Mouse (Mus musculus) midbrain, embryonic 14.5 days (tissue): ENCODE results near the gene Ceacam19. TPM values are rescaled to one million over a fixed set of nuclear protein-coding genes. Genes with fewer than 3 reads are reported as not detected.

Experiments used
- ATAC-seq: fragments of 200-750 bp; cut with Nextera tagmentation; 2 replicates; pipeline ENCODE4 v1.8.0; 2017; ENCODE audit warnings: moderate number of reproducible peaks, moderate library complexity; ENCODE audit not compliant: low FRiP score, low TSS enrichment
- DNase-seq: peaks from one replicate; pipeline ENCODE4 v3.0.0-alpha.2; 2015
- H3K27ac ChIP-seq: fragments of 300-500 bp; sonication (generic); replicated peaks from 2 replicates; pipeline ENCODE4 v1.5.1; 2014; ENCODE audit warnings: mild to moderate bottlenecking, low read depth, low read length, moderate library complexity
- H3K27me3 ChIP-seq: fragments of 300-500 bp; sonication (generic); 2 replicates; pipeline ENCODE4 v1.6.1; 2014; ENCODE audit warnings: low read length, control low read depth, mixed read lengths; ENCODE audit not compliant: control insufficient read depth, insufficient read depth
- H3K36me3 ChIP-seq: fragments of 300-500 bp; sonication (generic); 2 replicates; pipeline ENCODE4 v1.6.1; 2014; ENCODE audit warnings: low read length, control low read depth; ENCODE audit not compliant: control insufficient read depth, insufficient read depth
- H3K4me1 ChIP-seq: fragments of 300-500 bp; sonication (generic); 2 replicates; pipeline ENCODE4 v1.6.1; 2014; ENCODE audit warnings: mild to moderate bottlenecking, antibody characterized with exemption, low read length, control low read depth; ENCODE audit not compliant: control insufficient read depth, insufficient read depth
- H3K4me2 ChIP-seq: fragments of 300-500 bp; sonication (generic); 2 replicates; pipeline ENCODE4 v1.6.1; 2014; ENCODE audit warnings: mild to moderate bottlenecking, low read length, moderate library complexity
- H3K4me3 ChIP-seq: fragments of 300-500 bp; sonication (generic); replicated peaks from 2 replicates; pipeline ENCODE4 v1.5.1; 2014; ENCODE audit warnings: low read depth, low read length
- H3K9ac ChIP-seq: fragments of 300-500 bp; sonication (generic); replicated peaks from 2 replicates; pipeline ENCODE4 v1.6.1; 2014; ENCODE audit warnings: mild to moderate bottlenecking, low read length, moderate library complexity
- H3K9me3 ChIP-seq: fragments of 300-500 bp; sonication (generic); 2 replicates; pipeline ENCODE4 v1.6.1; 2016; ENCODE audit warnings: low read length, control low read depth, mixed read lengths; ENCODE audit not compliant: control insufficient read depth
- WGBS: fragments of 180-500 bp; shearing (Covaris S2); extraction: QIAGEN DNeasy Blood & Tissue Kit; methylation state at CpG from one replicate; pipeline ENCODE4 v1.1.7; 2014; 5-methylcytosine and 5-hydroxymethylcytosine counted together
- polyA plus RNA-seq: library from polyadenylated mRNA; unstranded; fragments of >200 nt; fragmentation: Nextera tagmentation; extraction: Ambion mirVana; gene quantifications from 2 replicates; pipeline ENCODE4 v1.2.1, GENCODE M21; 2014

Ceacam19 gene
- polyA plus RNA-seq, 1 experiment from 2014 or later, result not detected

- no peak overlapping the region for H3K9ac ChIP-seq
- peaks cover under 1% of the 10 kb centered on the region; the same call in 1 of the 2 replicates for H3K9me3 ChIP-seq
- 92% methylated on average over 6 of the region's 6 CpGs for WGBS
- H3K4me1 ChIP-seq, result no peaks in the 10 kb centered on the region
- no peaks in the 10 kb centered on the region for H3K27me3 ChIP-seq
- H3K4me2 ChIP-seq, result no peak overlapping the region
- ATAC-seq, result no peak
- no peaks in the 10 kb centered on the region for H3K36me3 ChIP-seq
- H3K4me3 ChIP-seq, result no peak overlapping the region
- no peak for DNase-seq
- no peak overlapping the region for H3K27ac ChIP-seq
Observed at GRCm38 (mm10) chr7:19911292-19911658, 23.5 kb upstream of the Ceacam19 start.

DNA sequence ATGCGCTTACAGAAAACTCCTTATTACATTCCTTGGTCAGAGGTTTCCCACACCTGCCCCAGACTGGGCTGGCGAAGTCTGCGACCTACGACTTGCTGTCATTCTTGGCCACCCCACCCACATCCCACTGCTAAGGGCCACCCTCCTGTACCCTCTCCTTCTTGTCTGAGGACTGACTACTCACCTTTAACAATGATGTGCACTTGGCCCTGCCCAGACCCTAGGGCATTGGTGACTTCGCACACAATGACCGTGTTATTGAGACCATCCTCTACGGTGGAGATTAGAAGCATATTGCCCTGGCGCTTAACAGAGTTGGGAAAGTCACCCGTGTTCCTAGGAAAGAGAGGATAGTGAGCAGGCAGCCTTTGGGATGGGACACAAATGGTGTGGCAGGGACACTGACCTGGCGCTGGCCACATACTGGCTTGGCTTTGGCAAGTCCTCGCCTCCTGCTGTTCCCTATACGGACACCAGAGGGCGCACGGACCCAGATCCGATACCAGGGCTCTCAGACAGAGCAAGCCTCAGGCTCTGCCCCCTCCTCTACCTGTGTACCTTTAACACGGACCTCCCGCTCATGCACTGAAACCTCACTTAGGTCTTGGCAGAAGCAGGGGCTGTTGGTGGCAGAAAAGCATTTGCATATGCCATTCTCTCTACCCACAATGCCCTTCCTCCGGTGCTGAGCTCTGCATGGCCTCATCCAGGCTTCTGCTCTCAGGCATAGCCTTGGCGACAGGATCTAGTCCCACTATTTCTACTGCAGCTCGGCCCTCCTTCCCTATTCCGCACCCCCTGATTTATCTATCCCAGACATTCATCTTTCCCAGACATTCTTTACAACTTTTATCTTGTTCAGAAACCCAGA lies 22.9 kb upstream of the Ceacam19 start:
- 50% methylated on average over 21 of the region's 21 CpGs for WGBS
- Histone ChIP-seq H3K27ac (no peak overlapping the region), H3K27me3 (no peaks in the 10 kb centered on the region), H3K4me1 (no peaks in the 10 kb centered on the region), H3K9me3 (peaks cover 3% of the 10 kb centered on the region; the same call in 1 of the 2 replicates), H3K4me2 (no peak overlapping the region), H3K36me3 (no peaks in the 10 kb centered on the region), H3K4me3 (no peak overlapping the region), H3K9ac (no peak overlapping the region)
- ATAC-seq, result peak; percentile 64
- peak; percentile 89 for DNase-seq

- H3K27me3 ChIP-seq, result no peaks in the 10 kb centered on the region
- ATAC-seq (no peak), DNase-seq (peak; percentile 27)
- H3K9me3 ChIP-seq, result peaks cover 4% of the 10 kb centered on the region; the same call in 1 of the 2 replicates
- no peak overlapping the region for H3K4me3 ChIP-seq
- H3K36me3 ChIP-seq, result no peaks in the 10 kb centered on the region
- no peak overlapping the region for H3K4me2 ChIP-seq
- WGBS, result 58% methylated on average over 8 of the region's 8 CpGs
- no peak overlapping the region for H3K9ac ChIP-seq
- no peak overlapping the region for H3K27ac ChIP-seq
- H3K4me1 ChIP-seq, result no peaks in the 10 kb centered on the region
Observed at GRCm38 (mm10) chr7:19889881-19890280, 2.1 kb upstream of the Ceacam19 start.

DNA sequence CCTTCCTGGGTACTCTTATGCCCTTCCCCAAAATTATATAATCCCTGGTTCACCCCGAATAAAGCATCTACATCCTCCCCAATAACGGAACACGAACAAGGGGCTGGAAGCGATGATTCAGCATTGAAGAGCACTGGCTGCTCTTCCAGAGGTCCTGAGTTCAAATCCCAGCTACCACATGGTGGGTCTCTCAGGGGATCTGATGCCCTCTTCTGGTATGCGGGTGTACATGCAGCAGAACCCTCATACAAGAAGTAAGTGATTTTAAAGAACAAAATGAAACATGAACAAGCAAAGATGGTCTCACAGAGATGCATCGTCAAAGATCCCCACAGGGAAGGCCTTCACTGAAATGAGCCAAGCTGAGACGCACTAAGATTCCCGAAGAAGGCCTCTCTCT lies 7.0 kb downstream of the Ceacam19 start:
- WGBS, result 81% methylated on average over 8 of the region's 8 CpGs
- peaks cover 4% of the 10 kb centered on the region; the same call in 1 of the 2 replicates for H3K9me3 ChIP-seq
- ATAC-seq (no peak), DNase-seq (no peak)
- H3K27ac ChIP-seq, result no peak overlapping the region
- no peak overlapping the region for H3K9ac ChIP-seq
- H3K4me3 ChIP-seq, result no peak overlapping the region
- no peaks in the 10 kb centered on the region for H3K36me3 ChIP-seq
- H3K4me1 ChIP-seq, result no peaks in the 10 kb centered on the region
- no peak overlapping the region for H3K4me2 ChIP-seq
- no peaks in the 10 kb centered on the region for H3K27me3 ChIP-seq

DNA sequence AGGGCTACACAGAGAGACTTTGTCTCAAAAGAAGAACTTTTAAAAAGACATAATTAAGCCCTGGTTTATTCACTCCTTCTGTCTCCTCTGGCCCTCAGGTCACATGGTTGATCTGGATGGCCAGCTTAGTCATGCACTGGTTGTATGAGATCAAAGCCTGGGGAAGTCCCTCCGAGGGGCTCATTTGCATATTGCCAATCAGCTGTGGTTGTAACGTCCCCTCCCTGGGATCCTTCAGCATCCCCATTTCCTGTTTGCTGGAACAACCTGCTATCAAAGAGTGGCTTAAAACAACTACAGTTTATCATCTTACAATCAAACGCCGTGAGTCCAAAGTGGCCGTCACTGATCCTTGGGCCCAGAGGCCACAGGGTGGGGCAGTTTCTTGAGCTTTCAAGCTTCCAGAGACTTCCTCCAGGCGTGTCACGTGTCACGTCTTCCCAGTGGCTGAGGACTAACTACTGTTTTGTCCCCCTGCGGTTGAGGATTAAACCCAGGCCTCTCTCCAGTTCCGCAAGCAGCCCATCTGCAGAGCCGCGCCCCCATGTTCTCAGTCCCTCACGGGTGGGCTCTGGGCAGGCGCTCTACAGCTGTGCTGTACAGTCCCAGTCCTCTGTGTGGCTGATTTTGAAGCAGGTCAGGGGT lies 10.9 kb downstream of the Ceacam19 start:
- no peak overlapping the region for H3K4me2 ChIP-seq
- ATAC-seq (no peak; the same call in 1 of the 2 replicates), DNase-seq (no peak)
- WGBS, result 46% methylated on average over 14 of the region's 14 CpGs
- no peak overlapping the region for H3K4me3 ChIP-seq
- H3K4me1 ChIP-seq, result no peaks in the 10 kb centered on the region
- H3K9me3 ChIP-seq, result no peaks in the 10 kb centered on the region
- no peaks in the 10 kb centered on the region for H3K36me3 ChIP-seq
- no peak overlapping the region for H3K27ac ChIP-seq
- no peaks in the 10 kb centered on the region for H3K27me3 ChIP-seq
- H3K9ac ChIP-seq, result no peak overlapping the region

- no peak; the same call in 1 of the 2 replicates for ATAC-seq
- Histone ChIP-seq H3K9ac (no peak overlapping the region), H3K4me1 (no peaks in the 10 kb centered on the region), H3K9me3 (no peaks in the 10 kb centered on the region), H3K4me3 (no peak overlapping the region), H3K36me3 (no peaks in the 10 kb centered on the region), H3K27me3 (no peaks in the 10 kb centered on the region), H3K27ac (no peak overlapping the region), H3K4me2 (no peak overlapping the region)
- WGBS, result 56% methylated on average over 13 of the region's 13 CpGs
- peak; percentile 69 for DNase-seq
Observed at GRCm38 (mm10) chr7:19875948-19876682, 11.7 kb downstream of the Ceacam19 start.

GRCm38 (mm10) chr7:19871943-19872601 lies 15.7 kb downstream of the Ceacam19 start:
- peak; percentile 48 for DNase-seq
- H3K27ac ChIP-seq, result no peak overlapping the region
- H3K9ac ChIP-seq, result no peak overlapping the region

GRCm38 (mm10) chr7:19871137-19871621 lies 16.6 kb downstream of the Ceacam19 start:
- ATAC-seq (no peak), DNase-seq (no peak)
- Histone ChIP-seq H3K9ac (no peak overlapping the region), H3K36me3 (no peaks in the 10 kb centered on the region), H3K4me2 (no peak overlapping the region), H3K4me1 (no peaks in the 10 kb centered on the region), H3K9me3 (no peaks in the 10 kb centered on the region), H3K27ac (no peak overlapping the region), H3K4me3 (no peak overlapping the region), H3K27me3 (no peaks in the 10 kb centered on the region)
- 73% methylated on average over 10 of the region's 10 CpGs for WGBS

More at GRCm38 (mm10) chr7:19871943-19872601, 15.7 kb downstream of the Ceacam19 start:
- Histone ChIP-seq H3K4me2 (no peak overlapping the region), H3K27me3 (no peaks in the 10 kb centered on the region), H3K9me3 (no peaks in the 10 kb centered on the region), H3K36me3 (no peaks in the 10 kb centered on the region), H3K4me3 (no peak overlapping the region), H3K4me1 (no peaks in the 10 kb centered on the region)
- ATAC-seq, result no peak
- WGBS, result 49% methylated on average over 5 of the region's 5 CpGs
